Mouse (Mus musculus) forebrain, postnatal 0 days (tissue): ENCODE measurements at regions not wholly inside any gene's neighbourhood (a gene's known extent, or its start where the extent isn't known, plus 50 kb on each side); places are given as distances from the start of the nearest gene placed in this dataset.
A peak's percentile ranks its signal among the peaks of the same experiment; 100 is the strongest.

Source experiments
- ATAC-seq: fragments of 200-750 bp; cut with Nextera tagmentation; 2 replicates; pipeline ENCODE4 v1.8.0; 2017; ENCODE audit warnings: mild to moderate bottlenecking, moderate library complexity
- DNase-seq: peaks from one replicate; pipeline ENCODE4 v3.0.0-alpha.2; 2015
- H3K27ac ChIP-seq: fragments of 300-500 bp; sonication (generic); 2 replicates; pipeline ENCODE4 v1.5.1; 2014; ENCODE audit warnings: low read depth, mild to moderate bottlenecking, antibody characterized with exemption, low read length, moderate library complexity, mixed read lengths
- H3K27me3 ChIP-seq: fragments of 300-500 bp; sonication (generic); 2 replicates; pipeline ENCODE4 v1.6.1; 2014; ENCODE audit warnings: mild to moderate bottlenecking, low read length, mixed read lengths; ENCODE audit not compliant: insufficient read depth
- H3K36me3 ChIP-seq: fragments of 300-500 bp; sonication (generic); 2 replicates; pipeline ENCODE4 v1.6.1; 2014; ENCODE audit warnings: mild to moderate bottlenecking, moderate library complexity; ENCODE audit not compliant: insufficient read depth
- H3K4me1 ChIP-seq: fragments of 300-500 bp; sonication (generic); 2 replicates; pipeline ENCODE4 v1.6.1; 2014; ENCODE audit warnings: antibody characterized with exemption; ENCODE audit not compliant: insufficient read depth
- H3K4me2 ChIP-seq: fragments of 300-500 bp; sonication (generic); 2 replicates; pipeline ENCODE4 v1.6.1; 2014; ENCODE audit warnings: low read depth, mild to moderate bottlenecking, moderate library complexity
- H3K4me3 ChIP-seq: fragments of 300-500 bp; sonication (generic); 2 replicates; pipeline ENCODE4 v1.5.1; 2014; ENCODE audit warnings: low read depth, low read length, mixed read lengths
- H3K9ac ChIP-seq: fragments of 300-500 bp; sonication (generic); 2 replicates; pipeline ENCODE4 v1.6.1; 2014; ENCODE audit warnings: mild to moderate bottlenecking
- H3K9me3 ChIP-seq: fragments of 300-500 bp; sonication (generic); 2 replicates; pipeline ENCODE4 v1.6.1; 2016; ENCODE audit warnings: low read length
- CTCF ChIP-seq: sonication (generic); IDR thresholded peaks from 2 replicates; pipeline ENCODE4 v1.5.1; 2016; ENCODE audit warnings: antibody characterized with exemption, control low read depth, low read depth
- WGBS: fragments of 180-500 bp; shearing (Covaris S2); extraction: QIAGEN DNeasy Blood & Tissue Kit; methylation state at CpG from one replicate; pipeline ENCODE4 v1.1.7; 2014; 5-methylcytosine and 5-hydroxymethylcytosine counted together

- WGBS, result 28% methylated on average over 13 of the region's 13 CpGs
- no peak overlapping the region for H3K4me3 ChIP-seq
- DNase-seq (no peak), ATAC-seq (peak; percentile 83)
- no peak overlapping the region for H3K27ac ChIP-seq
- no peaks in the 10 kb centered on the region for H3K4me1 ChIP-seq
- TF ChIP-seq CTCF, result no peak
- H3K4me2 ChIP-seq, result no peak overlapping the region; the same call in 1 of the 2 replicates
- H3K9ac ChIP-seq, result no peak overlapping the region
- no peaks in the 10 kb centered on the region for H3K27me3 ChIP-seq
- H3K9me3 ChIP-seq, result no peaks in the 10 kb centered on the region
- no peaks in the 10 kb centered on the region for H3K36me3 ChIP-seq
Measured at GRCm38 (mm10) chr3:50677953-50678610, 234.7 kb upstream of the Slc7a11 start.

GRCm38 (mm10) chr3:50675769-50676168, 232.4 kb upstream of the Slc7a11 start:
- H3K4me2 ChIP-seq, result no peak overlapping the region
- no peak overlapping the region for H3K27ac ChIP-seq
- no peaks in the 10 kb centered on the region for H3K9me3 ChIP-seq
- H3K27me3 ChIP-seq, result no peaks in the 10 kb centered on the region
- no peak overlapping the region for H3K9ac ChIP-seq
- no peaks in the 10 kb centered on the region for H3K4me1 ChIP-seq
- H3K36me3 ChIP-seq, result no peaks in the 10 kb centered on the region
- TF ChIP-seq CTCF, result no peak
- ATAC-seq (no peak), DNase-seq (no peak)
- 86% methylated on average over 1 of the region's 1 CpGs for WGBS
- no peak overlapping the region for H3K4me3 ChIP-seq

GRCm38 (mm10) chr3:50674860-50675566, 231.6 kb upstream of the Slc7a11 start:
- H3K4me1 ChIP-seq, result no peaks in the 10 kb centered on the region
- no peak overlapping the region for H3K9ac ChIP-seq
- DNase-seq, result no peak
- no peak for ATAC-seq
- TF ChIP-seq CTCF, result no peak
- H3K36me3 ChIP-seq, result no peaks in the 10 kb centered on the region
- H3K9me3 ChIP-seq, result no peaks in the 10 kb centered on the region
- WGBS, result 93% methylated on average over 4 of the region's 4 CpGs
- no peak overlapping the region for H3K4me2 ChIP-seq
- no peak overlapping the region for H3K27ac ChIP-seq
- H3K27me3 ChIP-seq, result no peaks in the 10 kb centered on the region
- H3K4me3 ChIP-seq, result no peak overlapping the region

GRCm38 (mm10) chr3:50665316-50665715, 221.9 kb upstream of the Slc7a11 start:
- H3K4me2 ChIP-seq, result no peak overlapping the region
- no peaks in the 10 kb centered on the region for H3K27me3 ChIP-seq
- H3K4me1 ChIP-seq, result 0 out of 2 replicates have a peak, but pooled peaks cover 4% of the 10 kb centered on the region
- H3K36me3 ChIP-seq, result no peaks in the 10 kb centered on the region
- peak; percentile 86 for ATAC-seq
- no peaks in the 10 kb centered on the region for H3K9me3 ChIP-seq
- H3K27ac ChIP-seq, result no peak overlapping the region
- H3K4me3 ChIP-seq, result no peak overlapping the region
- WGBS, result 53% methylated on average over 6 of the region's 6 CpGs
- DNase-seq, result peak; percentile 62
- no peak for TF ChIP-seq CTCF
- H3K9ac ChIP-seq, result no peak overlapping the region

- no peak overlapping the region for H3K4me2 ChIP-seq
- no peak for TF ChIP-seq CTCF
- ATAC-seq (no peak), DNase-seq (no peak)
- 61% methylated on average over 7 of the region's 7 CpGs for WGBS
- no peaks in the 10 kb centered on the region for H3K9me3 ChIP-seq
- H3K4me3 ChIP-seq, result no peak overlapping the region
- no peaks in the 10 kb centered on the region for H3K36me3 ChIP-seq
- 0 out of 2 replicates have a peak, but pooled peaks cover 4% of the 10 kb centered on the region for H3K4me1 ChIP-seq
- H3K27ac ChIP-seq, result no peak overlapping the region
- H3K9ac ChIP-seq, result no peak overlapping the region
- no peaks in the 10 kb centered on the region for H3K27me3 ChIP-seq
Measured at GRCm38 (mm10) chr3:50660966-50661365, 217.6 kb upstream of the Slc7a11 start.

- no peak for TF ChIP-seq CTCF
- 88% methylated on average over 3 of the region's 3 CpGs for WGBS
Measured at GRCm38 (mm10) chr3:50660566-50660965, 217.2 kb upstream of the Slc7a11 start.

GRCm38 (mm10) chr3:50657890-50658289, 214.5 kb upstream of the Slc7a11 start:
- ATAC-seq (no peak), DNase-seq (no peak)
- Histone ChIP-seq H3K4me3 (no peak overlapping the region), H3K27me3 (no peaks in the 10 kb centered on the region), H3K9ac (no peak overlapping the region), H3K4me1 (0 out of 2 replicates have a peak, but pooled peaks cover 4% of the 10 kb centered on the region), H3K27ac (no peak overlapping the region), H3K36me3 (no peaks in the 10 kb centered on the region), H3K9me3 (no peaks in the 10 kb centered on the region), H3K4me2 (no peak overlapping the region)
- WGBS, result 80% methylated on average over 2 of the region's 2 CpGs
- TF ChIP-seq CTCF, result no peak

More at GRCm38 (mm10) chr3:50660566-50660965, 217.2 kb upstream of the Slc7a11 start:
- DNase-seq, result no peak
- no peaks in the 10 kb centered on the region for H3K36me3 ChIP-seq
- no peaks in the 10 kb centered on the region for H3K9me3 ChIP-seq
- no peaks in the 10 kb centered on the region for H3K27me3 ChIP-seq
- 0 out of 2 replicates have a peak, but pooled peaks cover 4% of the 10 kb centered on the region for H3K4me1 ChIP-seq
- no peak overlapping the region for H3K9ac ChIP-seq
- no peak overlapping the region for H3K27ac ChIP-seq
- no peak overlapping the region for H3K4me3 ChIP-seq
- no peak overlapping the region for H3K4me2 ChIP-seq
- ATAC-seq, result no peak
